Mouse (Mus musculus): ENCODE results near the gene Gm45618. TPM values are rescaled to one million over a fixed set of nuclear protein-coding genes. Genes with fewer than 3 reads are reported as not detected.

The Gm45618 gene
- polyA plus RNA-seq, 1 experiment from 2014 or later, result not detected

GRCm38 (mm10) chr7:142081736-142082135 is 38.8 kb downstream of the Gm45618 start:
- peak overlapping the region; percentile 29 for H3K4me2 ChIP-seq (ENCODE audit: low read depth)
- H3K4me1 ChIP-seq (ENCODE audit: control insufficient read depth, insufficient read depth, low read length), result no peaks in the 10 kb centered on the region
- ATAC-seq (ENCODE audit: insufficient read depth, low FRiP score, low TSS enrichment) (no peak), DNase-seq (ENCODE audit: low spot score) (no peak)
- H3K4me3 ChIP-seq (ENCODE audit: low read depth, low read length), result no peak overlapping the region
- H3K27me3 ChIP-seq (ENCODE audit: control insufficient read depth, insufficient read depth, low read length), result peaks cover 36% of the 10 kb centered on the region
- H3K36me3 ChIP-seq (ENCODE audit: control insufficient read depth, insufficient read depth, low read length), result peaks cover 2% of the 10 kb centered on the region
- H3K9me3 ChIP-seq (ENCODE audit: control insufficient read depth, low read length), result no peaks in the 10 kb centered on the region
- no peak overlapping the region for H3K27ac ChIP-seq (ENCODE audit: low read depth, low read length)
- H3K9ac ChIP-seq (ENCODE audit: low read length), result no peak overlapping the region
- WGBS, result 29% methylated on average over 16 of the region's 17 CpGs

DNA sequence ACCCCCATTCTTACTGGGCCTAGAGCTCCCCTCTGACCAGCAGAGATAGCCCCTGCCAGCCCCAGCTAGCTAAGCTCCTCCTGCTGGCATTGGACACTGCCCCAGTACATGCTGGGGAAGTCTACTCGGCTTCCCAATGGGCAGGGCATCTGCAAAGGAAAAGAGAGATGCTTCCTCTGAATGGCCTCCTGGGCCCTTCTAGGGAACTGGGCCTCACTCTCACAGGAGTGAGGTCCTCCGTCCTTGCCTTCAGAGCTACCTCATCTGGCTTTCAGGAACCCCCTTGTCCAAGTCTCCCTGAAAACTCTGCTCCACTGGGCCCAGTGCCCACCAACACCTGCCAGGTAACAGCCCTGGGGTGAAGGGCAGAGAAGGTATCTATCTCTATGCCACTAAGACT is 39.7 kb downstream of the Gm45618 start:
- Histone ChIP-seq H3K4me1 (ENCODE audit: control insufficient read depth, insufficient read depth, low read length) (no peaks in the 10 kb centered on the region), H3K4me2 (ENCODE audit: low read depth) (no peak overlapping the region), H3K4me3 (ENCODE audit: low read depth, low read length) (no peak overlapping the region), H3K27ac (ENCODE audit: low read depth, low read length) (no peak overlapping the region), H3K9me3 (ENCODE audit: control insufficient read depth, low read length) (no peaks in the 10 kb centered on the region), H3K9ac (ENCODE audit: low read length) (no peak overlapping the region), H3K27me3 (ENCODE audit: control insufficient read depth, insufficient read depth, low read length) (peaks cover 36% of the 10 kb centered on the region), H3K36me3 (ENCODE audit: control insufficient read depth, insufficient read depth, low read length) (peaks cover 2% of the 10 kb centered on the region)
- 68% methylated on average over 2 of the region's 2 CpGs for WGBS
- ATAC-seq (ENCODE audit: insufficient read depth, low FRiP score, low TSS enrichment), result no peak
- no peak for DNase-seq (ENCODE audit: low spot score)

- no peak overlapping the region for H3K27ac ChIP-seq (ENCODE audit: low read depth, low read length)
- no peak overlapping the region for H3K9ac ChIP-seq (ENCODE audit: low read length)
- ATAC-seq (ENCODE audit: insufficient read depth, low FRiP score, low TSS enrichment) (no peak), DNase-seq (ENCODE audit: low spot score) (no peak)
- 42% methylated on average over 5 of the region's 5 CpGs for WGBS
- H3K36me3 ChIP-seq (ENCODE audit: control insufficient read depth, insufficient read depth, low read length), result peaks cover 2% of the 10 kb centered on the region; the same call in 1 of the 2 replicates
- no peaks in the 10 kb centered on the region for H3K9me3 ChIP-seq (ENCODE audit: control insufficient read depth, low read length)
- H3K27me3 ChIP-seq (ENCODE audit: control insufficient read depth, insufficient read depth, low read length), result peaks cover 31% of the 10 kb centered on the region
- no peaks in the 10 kb centered on the region for H3K4me1 ChIP-seq (ENCODE audit: control insufficient read depth, insufficient read depth, low read length)
- H3K4me3 ChIP-seq (ENCODE audit: low read depth, low read length), result no peak overlapping the region
- no peak overlapping the region for H3K4me2 ChIP-seq (ENCODE audit: low read depth)
Measured at GRCm38 (mm10) chr7:142079365-142079764, 41.2 kb downstream of the Gm45618 start.

DNA sequence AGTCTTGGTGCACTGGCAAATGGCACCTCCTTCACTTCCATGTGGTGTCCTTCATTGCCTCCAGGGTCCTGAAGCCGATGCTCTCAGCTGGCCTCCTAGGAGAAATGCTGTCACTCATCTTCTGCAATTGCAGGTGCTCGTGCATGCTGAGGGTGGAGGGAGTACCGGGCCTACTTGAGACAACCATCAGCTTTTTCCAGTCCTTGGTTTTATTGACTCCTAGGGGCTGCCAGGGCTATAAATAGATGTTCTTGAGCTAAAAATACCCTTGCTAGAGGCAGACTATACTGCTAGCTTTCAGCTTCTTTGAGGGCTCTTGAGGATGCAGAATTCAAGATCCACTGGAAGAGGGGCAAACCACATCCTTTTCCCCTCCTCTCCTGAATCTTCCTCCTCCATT is 43.4 kb downstream of the Gm45618 start:
- DNase-seq (ENCODE audit: low spot score) (no peak), ATAC-seq (ENCODE audit: insufficient read depth, low FRiP score, low TSS enrichment) (no peak)
- Histone ChIP-seq H3K36me3 (ENCODE audit: control insufficient read depth, insufficient read depth, low read length) (no peaks in the 10 kb centered on the region; the same call in 1 of the 2 replicates), H3K27ac (ENCODE audit: low read depth, low read length) (no peak overlapping the region), H3K9ac (ENCODE audit: low read length) (no peak overlapping the region), H3K27me3 (ENCODE audit: control insufficient read depth, insufficient read depth, low read length) (peaks cover 12% of the 10 kb centered on the region), H3K4me2 (ENCODE audit: low read depth) (no peak overlapping the region), H3K9me3 (ENCODE audit: control insufficient read depth, low read length) (no peaks in the 10 kb centered on the region), H3K4me3 (ENCODE audit: low read depth, low read length) (no peak overlapping the region), H3K4me1 (ENCODE audit: control insufficient read depth, insufficient read depth, low read length) (no peaks in the 10 kb centered on the region)
- WGBS, result 71% methylated on average over 3 of the region's 3 CpGs

DNA sequence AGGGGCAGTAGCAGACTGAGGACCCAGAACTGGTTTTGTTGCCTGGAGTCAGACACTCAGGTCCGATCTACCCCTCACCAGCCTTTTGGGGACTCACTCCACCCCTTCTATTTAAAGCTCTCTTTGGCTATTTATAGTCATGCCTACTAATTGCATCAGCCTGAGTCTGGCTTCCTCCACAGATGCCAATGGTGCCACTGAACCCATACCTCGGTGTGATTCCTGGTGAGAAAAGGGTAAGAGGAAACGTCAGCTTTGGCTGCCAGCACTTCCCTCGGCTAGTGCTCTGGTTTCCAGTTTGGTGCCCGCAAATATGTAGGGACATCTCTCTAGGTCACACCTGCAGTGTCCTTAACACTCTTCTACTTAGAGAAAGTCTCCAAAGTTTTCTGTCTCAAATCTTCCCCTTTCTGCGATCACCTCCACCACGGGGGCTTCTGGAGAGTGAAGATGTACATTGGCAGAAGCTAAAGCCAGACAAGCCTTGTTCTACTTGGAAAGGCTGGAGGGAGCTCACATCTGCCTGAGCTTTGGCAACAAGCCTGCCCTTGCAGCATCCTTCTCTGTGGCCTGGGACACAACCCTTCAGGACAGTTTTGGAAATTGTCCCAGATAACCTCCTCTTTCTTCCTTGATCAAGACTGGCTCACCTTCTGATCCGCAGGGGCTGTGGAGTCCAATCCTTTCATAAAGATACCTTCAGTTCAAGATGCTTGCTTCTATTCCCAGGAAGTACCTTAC is 46.2 kb downstream of the Gm45618 start:
- Histone ChIP-seq H3K9ac (ENCODE audit: low read length) (no peak overlapping the region), H3K4me3 (ENCODE audit: low read depth, low read length) (no peak overlapping the region), H3K4me2 (ENCODE audit: low read depth) (no peak overlapping the region), H3K27ac (ENCODE audit: low read depth, low read length) (no peak overlapping the region), H3K27me3 (ENCODE audit: control insufficient read depth, insufficient read depth, low read length) (no peaks in the 10 kb centered on the region), H3K4me1 (ENCODE audit: control insufficient read depth, insufficient read depth, low read length) (peaks cover 3% of the 10 kb centered on the region; the same call in 1 of the 2 replicates), H3K9me3 (ENCODE audit: control insufficient read depth, low read length) (no peaks in the 10 kb centered on the region), H3K36me3 (ENCODE audit: control insufficient read depth, insufficient read depth, low read length) (no peaks in the 10 kb centered on the region)
- WGBS, result 75% methylated on average over 8 of the region's 8 CpGs
- no peak for DNase-seq (ENCODE audit: low spot score)
- ATAC-seq (ENCODE audit: insufficient read depth, low FRiP score, low TSS enrichment), result no peak

- ATAC-seq (ENCODE audit: insufficient read depth, low FRiP score, low TSS enrichment) (no peak), DNase-seq (ENCODE audit: low spot score) (no peak)
- no peaks in the 10 kb centered on the region for H3K9me3 ChIP-seq (ENCODE audit: control insufficient read depth, low read length)
- no peak overlapping the region for H3K27ac ChIP-seq (ENCODE audit: low read depth, low read length)
- no peak overlapping the region for H3K4me3 ChIP-seq (ENCODE audit: low read depth, low read length)
- H3K9ac ChIP-seq (ENCODE audit: low read length), result no peak overlapping the region
- H3K4me1 ChIP-seq (ENCODE audit: control insufficient read depth, insufficient read depth, low read length), result peaks cover 3% of the 10 kb centered on the region; the same call in 1 of the 2 replicates
- no peaks in the 10 kb centered on the region for H3K27me3 ChIP-seq (ENCODE audit: control insufficient read depth, insufficient read depth, low read length)
- no peaks in the 10 kb centered on the region for H3K36me3 ChIP-seq (ENCODE audit: control insufficient read depth, insufficient read depth, low read length)
- no peak overlapping the region for H3K4me2 ChIP-seq (ENCODE audit: low read depth)
Measured at GRCm38 (mm10) chr7:142071717-142072116, 48.8 kb downstream of the Gm45618 start.

- Histone ChIP-seq H3K4me1 (ENCODE audit: control insufficient read depth, insufficient read depth, low read length) (peaks cover 3% of the 10 kb centered on the region; the same call in 1 of the 2 replicates), H3K36me3 (ENCODE audit: control insufficient read depth, insufficient read depth, low read length) (no peaks in the 10 kb centered on the region), H3K4me3 (ENCODE audit: low read depth, low read length) (no peak overlapping the region), H3K27ac (ENCODE audit: low read depth, low read length) (no peak overlapping the region), H3K9ac (ENCODE audit: low read length) (no peak overlapping the region), H3K4me2 (ENCODE audit: low read depth) (peak overlapping the region; percentile 24), H3K9me3 (ENCODE audit: control insufficient read depth, low read length) (no peaks in the 10 kb centered on the region), H3K27me3 (ENCODE audit: control insufficient read depth, insufficient read depth, low read length) (no peaks in the 10 kb centered on the region)
- DNase-seq (ENCODE audit: low spot score), result no peak
- ATAC-seq (ENCODE audit: insufficient read depth, low FRiP score, low TSS enrichment), result no peak
- 6% methylated on average over 10 of the region's 10 CpGs for WGBS
Measured at GRCm38 (mm10) chr7:142071212-142071578, 49.3 kb downstream of the Gm45618 start.

DNA sequence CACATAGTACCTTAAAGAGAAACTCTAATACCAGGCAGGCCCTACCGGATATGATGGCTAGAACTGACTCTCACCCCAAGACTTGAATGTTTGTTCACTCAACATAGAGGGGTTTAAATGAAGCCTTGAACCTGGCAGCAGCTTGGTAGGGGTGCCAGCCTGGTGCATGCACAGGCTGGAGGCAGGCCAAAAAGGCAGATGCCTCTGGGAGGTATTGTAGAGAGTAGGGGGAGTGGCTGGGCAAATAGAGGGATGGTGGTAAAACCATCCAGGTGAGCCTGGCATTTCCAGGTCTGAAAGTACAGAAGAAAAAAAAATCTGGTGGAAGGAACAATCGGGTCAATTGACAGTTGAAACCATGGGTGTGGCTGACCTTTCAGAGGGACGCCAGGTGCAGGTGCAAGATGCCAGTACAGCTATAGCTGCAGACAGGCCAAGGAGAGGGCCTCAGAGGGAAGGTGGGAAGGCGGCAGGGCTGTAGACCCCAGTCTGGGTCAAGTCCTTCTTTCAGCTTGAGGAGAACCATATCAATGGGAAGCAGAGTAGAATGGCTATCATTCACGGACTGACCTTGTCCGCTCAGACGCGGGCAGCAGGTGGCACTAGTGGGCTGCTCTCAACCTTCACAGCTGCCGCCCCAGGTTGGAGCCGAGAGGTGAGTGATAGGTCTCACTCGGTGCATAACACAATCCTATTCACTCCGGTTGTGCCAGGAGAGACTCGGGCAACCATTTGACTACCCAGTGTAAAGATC is 49.9 kb downstream of the Gm45618 start:
- Histone ChIP-seq H3K27ac (ENCODE audit: low read depth, low read length) (no peak overlapping the region), H3K4me1 (ENCODE audit: control insufficient read depth, insufficient read depth, low read length) (peaks cover 3% of the 10 kb centered on the region; the same call in 1 of the 2 replicates), H3K9me3 (ENCODE audit: control insufficient read depth, low read length) (no peaks in the 10 kb centered on the region), H3K9ac (ENCODE audit: low read length) (no peak overlapping the region), H3K27me3 (ENCODE audit: control insufficient read depth, insufficient read depth, low read length) (no peaks in the 10 kb centered on the region), H3K4me2 (ENCODE audit: low read depth) (peak overlapping the region; percentile 24), H3K36me3 (ENCODE audit: control insufficient read depth, insufficient read depth, low read length) (no peaks in the 10 kb centered on the region), H3K4me3 (ENCODE audit: low read depth, low read length) (no peak overlapping the region)
- DNase-seq (ENCODE audit: low spot score), result peak; percentile 77
- WGBS, result 16% methylated on average over 13 of the region's 13 CpGs
- peak; percentile 60; the same call in 1 of the 2 replicates for ATAC-seq (ENCODE audit: insufficient read depth, low FRiP score, low TSS enrichment)
